In the genomic region with DNA sequence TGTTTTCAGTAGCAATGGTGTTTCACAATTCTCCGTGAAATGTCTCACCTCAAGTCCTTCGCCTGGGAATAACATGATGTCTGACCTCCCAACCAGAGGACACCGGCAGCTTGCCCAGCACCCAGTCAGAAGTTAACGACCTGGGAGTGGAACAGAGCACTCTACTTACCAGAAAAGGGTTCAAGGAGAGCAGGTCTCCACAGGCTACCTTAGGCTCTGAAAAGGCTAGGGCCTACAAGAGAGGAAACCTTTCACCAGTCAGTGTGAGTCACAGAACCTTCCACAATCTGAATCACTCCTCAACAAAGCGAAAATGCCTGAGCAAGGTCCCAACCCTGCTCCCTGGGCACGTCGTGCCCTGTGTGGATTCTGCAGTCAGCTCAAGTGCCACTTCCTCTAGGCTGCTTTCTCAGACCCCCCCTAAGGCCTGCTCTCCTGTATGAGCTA, we compare ENCODE assay signal across 10 mouse cellular contexts. TPM values are rescaled to one million over a fixed set of nuclear protein-coding genes. Genes with fewer than 3 reads are reported as not detected.
A peak's percentile ranks its signal among the peaks of the same experiment; 100 is the strongest.
DNase-seq lines count a peak whose midpoint lies in the region; ATAC-seq and TF ChIP-seq lines count a peak whose summit lies in the region.
"Had no signal": no experiment of that assay in that cellular context is flagged by ENCODE, and none has a peak within 500 bp of the region (broad histone marks: within the 10 kb centered on the region; RNA-seq: fewer than 3 reads in every experiment).

No protein-coding gene starts in this region.

- peak overlapping the region; percentile 62 for H3K27ac ChIP-seq in gastrocnemius, adult 2 months
- H3K27ac ChIP-seq in liver, postnatal 0 days (ENCODE audit: low read depth) = peak overlapping the region; percentile 85
- H3K27ac ChIP-seq: forebrain, embryonic 15.5 days had no signal

- no peak overlapping the region; the same call in 1 of the 2 replicates for H3K9ac ChIP-seq in liver, postnatal 0 days (replicated peaks)
- H3K9ac ChIP-seq: forebrain, embryonic 15.5 days had no signal

- peaks cover 6% of the 10 kb centered on the region for H3K36me3 ChIP-seq in liver, postnatal 0 days (replicated peaks; ENCODE audit: insufficient read depth, low read length)
- H3K36me3 ChIP-seq: forebrain, embryonic 15.5 days had no signal

- WGBS in liver, postnatal 0 days (ENCODE audit: insufficient replicate concordance) = 49% methylated on average over 7 of the region's 7 CpGs

- intact Hi-C loops in gastrocnemius, adult 2 months (cut with DNase I) = no loop called here
- intact Hi-C loops in gastrocnemius, postnatal 14 days (cut with DNase I; ENCODE audit: low total_unique reads) = loop anchor here (10.0 kb wide), 1 partner anchor 48 kb away; no protein-coding TSS in a partner anchor
- intact Hi-C loops in left cerebral cortex, postnatal 36 days (cut with DNase I) = no loop called here

- H3K9me3 ChIP-seq in liver, postnatal 0 days (ENCODE audit: low read length) = no peaks in the 10 kb centered on the region
- H3K9me3 ChIP-seq: forebrain, embryonic 15.5 days had no signal

- H3K4me3 ChIP-seq in gastrocnemius, adult 2 months = no peak overlapping the region; the same call in none of the 2 replicates
- H3K4me3 ChIP-seq in liver, postnatal 0 days (ENCODE audit: low read depth, low read length) = no peak overlapping the region
- H3K4me3 ChIP-seq: forebrain, embryonic 15.5 days had no signal

- no peak for TF ChIP-seq EP300 in liver, postnatal 0 days (IDR thresholded peaks at IDR 0.05; ENCODE audit: low read depth)

- ATAC-seq in liver, postnatal 0 days = peak; percentile 41
- ATAC-seq: forebrain, embryonic 15.5 days had no signal

- peaks cover 93% of the 10 kb centered on the region for H3K4me1 ChIP-seq in liver, postnatal 0 days (ENCODE audit: insufficient read depth)

- TF ChIP-seq CTCF in gastrocnemius, adult 2 months (IDR thresholded peaks at IDR 0.05) = no peak
- TF ChIP-seq CTCF in liver, postnatal 0 days (IDR thresholded peaks at IDR 0.05; ENCODE audit: low read depth) = no peak

- no peaks in the 10 kb centered on the region for H3K27me3 ChIP-seq in liver, postnatal 0 days (ENCODE audit: insufficient read depth, low read length)
- H3K27me3 ChIP-seq: forebrain, embryonic 15.5 days had no signal

- peak overlapping the region; percentile 50 for H3K4me2 ChIP-seq in liver, postnatal 0 days (ENCODE audit: low read depth, low read length)
- H3K4me2 ChIP-seq: forebrain, embryonic 15.5 days had no signal

- DNase-seq in gastrocnemius, adult 2 months = no peak
- no peak for DNase-seq in gastrocnemius, postnatal 14 days
- peak; percentile 23 for DNase-seq in urinary bladder, postnatal 25 days (ENCODE audit: low spot score)
- DNase-seq in urinary bladder, postnatal 14 days (ENCODE audit: low spot score) = no peak
- peak; percentile 46 for DNase-seq in liver, postnatal 0 days
- peak; percentile 60 for DNase-seq in thymus, postnatal 4 days
- no peak for DNase-seq in urinary bladder, postnatal 10 days (ENCODE audit: low spot score)
- DNase-seq in left cerebral cortex, postnatal 36 days (ENCODE audit: low spot score in 2 of 2) = no peak
- DNase-seq: midbrain, embryonic 14.5 days had no signal

RNA-seq across cellular contexts. Expression of a gene that starts 9.5 kb away (rescaled TPM):
- 10 to 100 TPM; 37.4 to 57.4 TPM for total RNA-seq in gastrocnemius, adult 2 months (2021)
- total RNA-seq in gastrocnemius, postnatal 14 days (2021) = 100 to 1,000 TPM in 1 of 2 experiments, 10 to 100 TPM in 1; 96.9 to 111 TPM
- polyA plus RNA-seq in liver, postnatal 0 days (2015; fragmentation: Nextera tagmentation; extraction: Ambion mirVana) = 17.7 and 22.4 TPM in 2 replicates
- 10 to 100 TPM; 58.0 to 77.6 TPM for total RNA-seq in left cerebral cortex, postnatal 36 days (2021)

Comparison
In these comparisons a context has a peak if more than half of its experiments do, and no peak if none do; other contexts are left out.
1. DNase-seq: peak in urinary bladder, postnatal 25 days (single experiment), liver, postnatal 0 days (single experiment) and thymus, postnatal 4 days (single experiment); none in gastrocnemius, adult 2 months (single experiment), gastrocnemius, postnatal 14 days (single experiment), urinary bladder, postnatal 14 days (single experiment), urinary bladder, postnatal 10 days (single experiment) and left cerebral cortex, postnatal 36 days (0 of 2).